Mouse (Mus musculus): ENCODE data around the gene 2310007B03Rik. TPM values are rescaled to one million over a fixed set of nuclear protein-coding genes. Genes with fewer than 3 reads are reported as not detected.

2310007B03Rik gene
- polyA plus RNA-seq, 1 experiment: not detected

GRCm38 (mm10) chr1:93130242-93130983, 30.3 kb downstream of the 2310007B03Rik start:
- no peak for TF ChIP-seq GATA1 (IDR thresholded peaks at IDR 0.05; ENCODE audit: low read length)

- TF ChIP-seq GATA1 (IDR thresholded peaks at IDR 0.05; ENCODE audit: low read length): no peak
Observed at GRCm38 (mm10) chr1:93128710-93129349, 31.9 kb downstream of the 2310007B03Rik start.

- no peak for TF ChIP-seq GATA1 (IDR thresholded peaks at IDR 0.05; ENCODE audit: low read length)
Observed at GRCm38 (mm10) chr1:93128209-93128608, 32.5 kb downstream of the 2310007B03Rik start.

GRCm38 (mm10) chr1:93125256-93125655, 35.5 kb downstream of the 2310007B03Rik start:
- no peak for TF ChIP-seq GATA1 (IDR thresholded peaks at IDR 0.05; ENCODE audit: low read length)

- TF ChIP-seq GATA1 (IDR thresholded peaks at IDR 0.05; ENCODE audit: low read length): no peak
Observed at GRCm38 (mm10) chr1:93124066-93124465, 36.7 kb downstream of the 2310007B03Rik start.

- no peak for TF ChIP-seq GATA1 (IDR thresholded peaks at IDR 0.05; ENCODE audit: low read length)
Observed at GRCm38 (mm10) chr1:93123179-93123854, 37.4 kb downstream of the 2310007B03Rik start.

GRCm38 (mm10) chr1:93118816-93119215, 41.9 kb downstream of the 2310007B03Rik start:
- TF ChIP-seq GATA1 (IDR thresholded peaks at IDR 0.05; ENCODE audit: low read length): no peak

GRCm38 (mm10) chr1:93115471-93115870, 45.3 kb downstream of the 2310007B03Rik start:
- TF ChIP-seq GATA1 (IDR thresholded peaks at IDR 0.05; ENCODE audit: low read length): no peak

- TF ChIP-seq GATA1 (IDR thresholded peaks at IDR 0.05; ENCODE audit: low read length): no peak
Observed at GRCm38 (mm10) chr1:93114713-93115463, 45.9 kb downstream of the 2310007B03Rik start.

GRCm38 (mm10) chr1:93102700-93103099, 58.0 kb downstream of the 2310007B03Rik start:
- TF ChIP-seq GATA1 (IDR thresholded peaks at IDR 0.05; ENCODE audit: low read length): no peak

- TF ChIP-seq GATA1 (IDR thresholded peaks at IDR 0.05; ENCODE audit: low read length): no peak
Observed at GRCm38 (mm10) chr1:93101571-93102061, 59.1 kb downstream of the 2310007B03Rik start, which contains the start of gene Kif1a. TSS of gene Kif1a (minus strand) at chr1:93101951.

Other genes starting within 250 kb of the 2310007B03Rik start
- 46.7 and 49.4 TPM in 2 replicates for gene Capn10, start 226.6 kb downstream of the 2310007B03Rik start, polyA plus RNA-seq (2012)
- gene Gpr35, start 210.1 kb downstream of the 2310007B03Rik start, polyA plus RNA-seq (2012): 0.02 TPM in 1 of 2 replicates, not detected in the other
- not detected in 2 replicates for gene Aqp12, start 154.6 kb downstream of the 2310007B03Rik start, polyA plus RNA-seq (2012)
- gene Kif1a, start 59.0 kb downstream of the 2310007B03Rik start, polyA plus RNA-seq (2012): not detected in 2 replicates
- gene Agxt, start 25.7 kb downstream of the 2310007B03Rik start, polyA plus RNA-seq (2012): not detected in 2 replicates
- not detected in 2 replicates for gene Crocc2, start 7.8 kb upstream of the 2310007B03Rik start, polyA plus RNA-seq (2012)
- not detected in 2 replicates for gene Sned1, start 74.9 kb upstream of the 2310007B03Rik start, polyA plus RNA-seq (2012)
- gene Mterf4, start 145.0 kb upstream of the 2310007B03Rik start, polyA plus RNA-seq (2012): 5.1 and 6.1 TPM in 2 replicates
- gene Ppp1r7, start 181.9 kb upstream of the 2310007B03Rik start, polyA plus RNA-seq (2012): 17.1 and 70.5 TPM in 2 replicates
- 4.0 and 7.8 TPM in 2 replicates for gene Pask, start 182.5 kb upstream of the 2310007B03Rik start, polyA plus RNA-seq (2012)
- gene Ano7, start 213.0 kb upstream of the 2310007B03Rik start, polyA plus RNA-seq (2012): not detected in 2 replicates